Mouse (Mus musculus): ENCODE measurements around the gene Ropn1l.

- TF ChIP-seq GATA1 (IDR thresholded peaks at IDR 0.05; ENCODE audit: borderline replicate concordance, low read length), result no peak
- TF ChIP-seq FLI1 (IDR thresholded peaks at IDR 0.05; ENCODE audit: low read length), result no peak
These were observed 23.1 kb upstream of the Ropn1l start for GRCm38 (mm10) chr15:31476678-31477077.

Data from megakaryocyte, embryonic 14.5 days (primary cell).